In the genomic region with DNA sequence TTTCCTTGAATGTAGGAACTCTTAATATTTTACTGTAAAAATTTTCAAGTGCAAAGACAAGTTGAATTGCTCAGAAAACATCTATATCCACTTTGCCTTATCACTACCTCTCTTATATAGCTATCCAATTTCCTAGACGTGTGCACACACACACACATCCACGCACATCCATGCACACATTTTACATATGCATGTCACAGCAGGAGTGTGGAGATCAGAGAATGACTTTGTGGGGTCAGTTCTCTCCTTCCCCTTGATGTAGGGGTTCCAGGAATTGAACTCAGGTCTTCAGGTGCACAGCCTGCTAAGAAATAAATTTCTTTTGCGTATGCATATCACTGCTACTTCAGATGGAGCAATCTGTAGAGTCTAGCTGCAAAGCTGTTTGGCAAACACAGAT, we compare ENCODE assay signal across 31 mouse cellular contexts. TPM values are rescaled to one million over a fixed set of nuclear protein-coding genes. Genes with fewer than 3 reads are reported as not detected.
DNase-seq lines count a peak whose midpoint lies in the region; ATAC-seq and TF ChIP-seq lines count a peak whose summit lies in the region.
"Had no signal": no experiment of that assay in that cellular context is flagged by ENCODE, and none has a peak within 500 bp of the region (broad histone marks: within the 10 kb centered on the region; RNA-seq: fewer than 3 reads in every experiment).

No protein-coding gene starts in this region.

- intact Hi-C loops in heart, adult 2 months (cut with DNase I) = no loop called here

- ATAC-seq in megakaryocyte, adult 5-6 weeks (ENCODE audit: poor library complexity, severe bottlenecking) = no peak
- ATAC-seq: CD4-positive, CD25-positive, alpha-beta regulatory T cell, adult 4 months; forebrain, embryonic 14.5 days; forebrain, embryonic 16.5 days had no signal

- 60% methylated on average over 3 of the region's 3 CpGs for WGBS in heart, adult 2 months

- no peak for TF ChIP-seq EP300 in heart, adult 2 months (IDR thresholded peaks at IDR 0.05; ENCODE audit: insufficient read depth, low read depth, low read length)

- DNase-seq in heart, adult 11 months = peak; percentile 17
- DNase-seq in heart, adult 2 months = no peak
- peak; percentile 84 for DNase-seq in ES-CJ7 (ENCODE audit: low read depth, low spot score)
- DNase-seq in R1 (ENCODE audit: low read depth, low spot score) = peak; percentile 85
- no peak for DNase-seq in frontal cortex, adult 2 months (ENCODE audit: extremely low spot score in 1 of 2, low spot score in 1 of 2)
- no peak for DNase-seq in left cerebral cortex, adult 9 months (ENCODE audit: low spot score in 2 of 2)
- DNase-seq: adrenal gland, adult 2 months; adrenal gland, postnatal 10 days; adrenal gland, postnatal 25 days; B cell, adult 2 months; cerebellum, adult 11 months; cerebellum, adult 18-20 months; cerebellum, adult 8-10 months; cerebellum, adult 9-11 months; cerebellum, postnatal 14 days; cerebellum, postnatal 36 days; embryo, embryonic 11 days had no signal

- H3K9ac ChIP-seq in heart, adult 2 months (ENCODE audit: low read depth, low read length) = no peak overlapping the region
- H3K9ac ChIP-seq: embryonic facial prominence, embryonic 13.5 days; embryonic facial prominence, embryonic 15.5 days; forebrain, embryonic 12.5 days had no signal

- no peaks in the 10 kb centered on the region for H3K27me3 ChIP-seq in heart, adult 2 months (ENCODE audit: control insufficient read depth, insufficient read depth, low read length)
- H3K27me3 ChIP-seq: CH12.LX; embryonic facial prominence, embryonic 15.5 days; forebrain, embryonic 12.5 days had no signal

- TF ChIP-seq POLR2A in heart, adult 2 months (IDR thresholded peaks at IDR 0.05; ENCODE audit: insufficient read depth, low read depth, low read length) = no peak

- H3K27ac ChIP-seq in heart, adult 2 months = no peak overlapping the region
- H3K27ac ChIP-seq: embryonic facial prominence, embryonic 13.5 days; embryonic facial prominence, embryonic 15.5 days; forebrain, embryonic 10.5 days; forebrain, embryonic 12.5 days had no signal

- no peaks in the 10 kb centered on the region for H3K36me3 ChIP-seq in heart, adult 2 months (ENCODE audit: control insufficient read depth, insufficient read depth, low read length)
- H3K36me3 ChIP-seq: embryonic facial prominence, embryonic 13.5 days; embryonic facial prominence, embryonic 15.5 days; forebrain, embryonic 10.5 days; forebrain, embryonic 12.5 days; G1E had no signal

- no peaks in the 10 kb centered on the region for H3K79me2 ChIP-seq in heart, adult 2 months (replicated peaks; ENCODE audit: control insufficient read depth, insufficient read depth, low read length)

- TF ChIP-seq CTCF in heart, adult 2 months (IDR thresholded peaks at IDR 0.05) = no peak

- no peak overlapping the region for H3K4me3 ChIP-seq in heart, adult 2 months
- H3K4me3 ChIP-seq: embryonic facial prominence, embryonic 13.5 days; embryonic facial prominence, embryonic 15.5 days; erythroblast, embryonic 14.5 days; forebrain, embryonic 10.5 days; forebrain, embryonic 12.5 days had no signal

- no peaks in the 10 kb centered on the region for H3K4me1 ChIP-seq in heart, adult 2 months (ENCODE audit: control insufficient read depth, insufficient read depth, low read length)
- H3K4me1 ChIP-seq: embryonic facial prominence, embryonic 13.5 days; embryonic facial prominence, embryonic 15.5 days; forebrain, embryonic 12.5 days had no signal

RNA-seq across cellular contexts. Expression of gene Pla2g10, which starts 17.3 kb away (rescaled TPM):
- not detected for total RNA-seq in heart, adult 2 months (2021)
- 0.16 TPM in 1 of 2 replicates, not detected in the other for polyA plus RNA-seq in heart, adult 2 months (2012; rRNA removed)
- not detected in 2 replicates for polyA plus RNA-seq in frontal cortex, adult 2 months (2012; rRNA removed)
- total RNA-seq in megakaryocyte, adult 5-6 weeks (2015) = not detected in 2 replicates
- not detected in 2 replicates for total RNA-seq in megakaryocyte, adult 5-6 weeks (2017)
- total RNA-seq: adrenal gland, adult 2 months; adrenal gland, postnatal 10 days; adrenal gland, postnatal 25 days; adrenal gland, postnatal 4 days; CH12.LX; common myeloid progenitor, adult 5-6 weeks; G1E had no signal
- polyA plus RNA-seq: adrenal gland, adult 2 months; CD4-positive, CD25-positive, alpha-beta regulatory T cell, adult 4 months; embryonic facial prominence, embryonic 11.5 days; erythroblast, embryonic 14.5 days; forebrain, embryonic 10.5 days; forebrain, embryonic 14.5 days; forebrain, embryonic 16.5 days; G1E had no signal

RNA-seq across cellular contexts. Expression of gene Rrn3, which starts 32.4 kb away (rescaled TPM):
- 10 to 100 TPM; 37.9 to 38.3 TPM for total RNA-seq in heart, adult 2 months (2021)
- polyA plus RNA-seq in heart, adult 2 months (2012; rRNA removed) = 17.2 and 25.4 TPM in 2 replicates
- 31.8 and 33.0 TPM in 2 replicates for polyA plus RNA-seq in frontal cortex, adult 2 months (2012; rRNA removed)
- 14.5 and 16.3 TPM in 2 replicates for total RNA-seq in megakaryocyte, adult 5-6 weeks (2015)
- total RNA-seq in megakaryocyte, adult 5-6 weeks (2017) = 24.6 and 26.3 TPM in 2 replicates

Comparison
In these comparisons a context has a peak if more than half of its experiments do, and no peak if none do; other contexts are left out.
1. DNase-seq: peak in heart, adult 11 months (single experiment), ES-CJ7 (single experiment) and R1 (single experiment); none in heart, adult 2 months (0 of 2), frontal cortex, adult 2 months (0 of 2) and left cerebral cortex, adult 9 months (0 of 2).